Comparison of ENCODE assay signal across 8 mouse cellular contexts in the genomic region with DNA sequence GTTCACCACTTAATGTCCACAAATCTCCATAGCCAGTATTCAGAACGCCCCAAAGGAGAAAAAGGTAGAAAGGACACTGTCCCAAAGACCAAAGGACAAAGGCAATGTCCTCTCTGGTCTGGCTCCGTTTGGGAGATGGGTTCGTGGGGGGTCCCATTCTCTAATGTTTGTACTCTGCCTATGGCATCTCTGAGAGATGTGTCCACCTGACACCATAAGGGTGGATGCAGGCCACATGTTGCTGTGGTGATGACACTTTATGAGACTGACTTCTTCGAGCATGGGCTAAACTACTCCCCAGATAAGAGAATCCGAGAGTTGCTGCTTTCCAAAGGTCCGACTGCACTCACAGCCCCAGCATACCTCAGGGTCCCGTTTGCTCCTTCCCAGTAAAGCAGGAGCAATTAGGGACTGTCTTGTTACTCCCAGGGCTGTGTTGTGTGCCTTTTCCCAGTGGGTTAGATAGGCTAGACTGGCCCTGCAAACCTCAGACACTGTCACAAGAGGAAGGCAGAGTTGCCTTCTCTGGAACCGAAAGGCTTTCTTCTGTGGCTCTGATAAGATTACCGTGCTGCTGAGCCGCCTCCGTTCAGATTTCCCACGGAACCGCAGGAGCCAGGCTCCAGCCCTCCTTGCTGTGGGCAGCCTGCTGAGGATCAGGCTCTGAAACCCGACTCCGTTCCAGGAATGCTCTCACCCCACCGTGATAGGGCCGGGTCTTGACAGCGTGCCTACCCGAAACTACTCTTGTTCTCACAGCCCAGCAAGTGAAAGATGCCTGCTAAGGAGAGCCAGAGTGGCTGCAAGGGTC. TPM values are rescaled to one million over a fixed set of nuclear protein-coding genes. Genes with fewer than 3 reads are reported as not detected.
A peak's percentile ranks its signal among the peaks of the same experiment; 100 is the strongest.
DNase-seq lines count a peak whose midpoint lies in the region; ATAC-seq and TF ChIP-seq lines count a peak whose summit lies in the region.

No protein-coding gene starts in this region.

- peak overlapping the region; percentile 35; the same call in 1 of the 2 replicates for H3K9ac ChIP-seq in kidney, embryonic 15.5 days
- no peak overlapping the region for H3K9ac ChIP-seq in intestine, postnatal 0 days (ENCODE audit: low read depth, low read length)
- H3K9ac ChIP-seq in neural tube, embryonic 12.5 days: 0 out of 2 replicates have a peak overlapping the region, but pooled peaks have one; percentile 26

- H3K4me2 ChIP-seq in kidney, embryonic 15.5 days: peak overlapping the region; percentile 53
- peak overlapping the region; percentile 55 for H3K4me2 ChIP-seq in intestine, postnatal 0 days (replicated peaks; ENCODE audit: low read depth)
- peak overlapping the region; percentile 45 for H3K4me2 ChIP-seq in neural tube, embryonic 12.5 days (replicated peaks)

- H3K27ac ChIP-seq in kidney, embryonic 15.5 days: peak overlapping the region; percentile 74
- peak overlapping the region; percentile 83 for H3K27ac ChIP-seq in bone marrow, adult 2 months (ENCODE audit: control insufficient read depth, insufficient read depth, low read depth, low read length, poor library complexity)
- H3K27ac ChIP-seq in intestine, postnatal 0 days (ENCODE audit: low read depth, low read length): no peak overlapping the region
- H3K27ac ChIP-seq in neural tube, embryonic 12.5 days: no peak overlapping the region

- DNase-seq in kidney, adult 18-20 months: no peak
- DNase-seq in gastrocnemius, postnatal 10 days: peak; percentile 53
- no peak for DNase-seq in right cerebral cortex, adult 2 months (ENCODE audit: low spot score in 2 of 2)
- DNase-seq in layer of hippocampus, adult 11-12 months (ENCODE audit: low spot score): no peak

- 10% methylated on average over 19 of the region's 19 CpGs for WGBS in kidney, embryonic 15.5 days
- WGBS in bone marrow, adult 2 months: 43% methylated on average over 19 of the region's 19 CpGs
- WGBS in intestine, postnatal 0 days: 25% methylated on average over 19 of the region's 19 CpGs
- WGBS in neural tube, embryonic 12.5 days: 14% methylated on average over 19 of the region's 19 CpGs

- TF ChIP-seq CTCF in bone marrow, adult 2 months (IDR thresholded peaks at IDR 0.05; ENCODE audit: control insufficient read depth, insufficient read depth, low read length): no peak
- TF ChIP-seq CTCF in intestine, postnatal 0 days (IDR thresholded peaks at IDR 0.05; ENCODE audit: low read depth): no peak

- no peaks in the 10 kb centered on the region for H3K9me3 ChIP-seq in kidney, embryonic 15.5 days (replicated peaks)
- H3K9me3 ChIP-seq in intestine, postnatal 0 days (ENCODE audit: control insufficient read depth): no peaks in the 10 kb centered on the region
- no peaks in the 10 kb centered on the region for H3K9me3 ChIP-seq in neural tube, embryonic 12.5 days

- peaks cover 78% of the 10 kb centered on the region for H3K4me1 ChIP-seq in kidney, embryonic 15.5 days
- H3K4me1 ChIP-seq in bone marrow, adult 2 months (ENCODE audit: control insufficient read depth, insufficient read depth, low read length): peaks cover 6% of the 10 kb centered on the region; the same call in 1 of the 2 replicates
- H3K4me1 ChIP-seq in intestine, postnatal 0 days (replicated peaks; ENCODE audit: control insufficient read depth, insufficient read depth, low read length): no peaks in the 10 kb centered on the region
- H3K4me1 ChIP-seq in neural tube, embryonic 12.5 days: peaks cover 9% of the 10 kb centered on the region

- TF ChIP-seq POLR2A in bone marrow, adult 2 months (IDR thresholded peaks at IDR 0.05; ENCODE audit: borderline replicate concordance, control insufficient read depth, low read depth, low read length): no peak

- H3K36me3 ChIP-seq in kidney, embryonic 15.5 days: peaks cover 4% of the 10 kb centered on the region
- H3K36me3 ChIP-seq in intestine, postnatal 0 days (ENCODE audit: control insufficient read depth, insufficient read depth): no peaks in the 10 kb centered on the region
- H3K36me3 ChIP-seq in neural tube, embryonic 12.5 days: no peaks in the 10 kb centered on the region

- no peaks in the 10 kb centered on the region for H3K27me3 ChIP-seq in kidney, embryonic 15.5 days
- no peaks in the 10 kb centered on the region for H3K27me3 ChIP-seq in intestine, postnatal 0 days (replicated peaks; ENCODE audit: control insufficient read depth, insufficient read depth, low read length)
- peaks cover 35% of the 10 kb centered on the region for H3K27me3 ChIP-seq in neural tube, embryonic 12.5 days (replicated peaks)

- ATAC-seq in kidney, embryonic 15.5 days (replicated peaks; ENCODE audit: low FRiP score): peak; percentile 61
- ATAC-seq in intestine, postnatal 0 days: no peak
- ATAC-seq in neural tube, embryonic 12.5 days (ENCODE audit: low FRiP score, low read depth): no peak

- peak overlapping the region; percentile 18 for H3K4me3 ChIP-seq in kidney, embryonic 15.5 days (replicated peaks)
- peak overlapping the region; percentile 8 for H3K4me3 ChIP-seq in bone marrow, adult 2 months (replicated peaks; ENCODE audit: control insufficient read depth, low read depth, low read length)
- H3K4me3 ChIP-seq in intestine, postnatal 0 days (ENCODE audit: low read depth, low read length): peak overlapping the region; percentile 5; the same call in 1 of the 2 replicates
- H3K4me3 ChIP-seq in neural tube, embryonic 12.5 days: no peak overlapping the region

RNA-seq across cellular contexts. Expression of gene Rcsd1, which starts 7.1 kb away (rescaled TPM):
- polyA plus RNA-seq in kidney, embryonic 15.5 days (2015; fragmentation: Nextera tagmentation; extraction: Ambion mirVana): 56.2 and 57.8 TPM in 2 replicates
- polyA plus RNA-seq in bone marrow, adult 2 months (2011; ENCODE audit: insufficient read depth, insufficient read length, low replicate concordance, missing spikeins): 51.6 and 119 TPM in 2 replicates
- total RNA-seq in gastrocnemius, postnatal 10 days (2021): 100 to 1,000 TPM; 128 to 138 TPM
- polyA plus RNA-seq in intestine, postnatal 0 days (2015; fragmentation: Nextera tagmentation; extraction: Ambion mirVana): 11.7 and 14.2 TPM in 2 replicates
- polyA plus RNA-seq in neural tube, embryonic 12.5 days (2016; fragmentation: Nextera tagmentation; extraction: Ambion mirVana): 13.8 and 15.2 TPM in 2 replicates

Comparison
In these comparisons a context has a peak if more than half of its experiments do, and no peak if none do; other contexts are left out.
1. H3K27ac ChIP-seq: peak in kidney, embryonic 15.5 days (single experiment) and bone marrow, adult 2 months (single experiment); none in intestine, postnatal 0 days (single experiment) and neural tube, embryonic 12.5 days (single experiment).
2. Peak in every context shown above with its lines, with median percentiles within 50 percentile points of each other: H3K4me2 ChIP-seq.